Mouse (Mus musculus) Patski (cell line): Measurements from ENCODE around the gene Chn2. TPM values are rescaled to one million over a fixed set of nuclear protein-coding genes. Genes with fewer than 3 reads are reported as not detected.

Experiments
- ATAC-seq: fragments of 100-300 bp; one replicate; pipeline ENCODE4 v1.8.0; 2021
- CTCF ChIA-PET: fragments of 350-600 bp; sonication (Branson Sonifier 250); formaldehyde crosslinking; loops from one replicate; lab custom pipeline; 2022; ENCODE audit warnings: inconsistent platforms; lab: Charles Lee
- POLR2A ChIA-PET: fragments of 350-600 bp; sonication (Branson Sonifier 250); formaldehyde crosslinking; loops from one replicate; lab custom pipeline; 2022; ENCODE audit warnings: antibody characterized with exemption, inconsistent platforms; lab: Charles Lee
- DNase-seq: peaks from one replicate; pipeline ENCODE4 v3.0.0-alpha.2; 2011; ENCODE audit warnings: low read depth, low spot score
- H3K27me3 ChIP-seq: fragments of 371-371 bp; one replicate; pipeline ENCODE4 v1.5.1; 2021
- CTCF ChIP-seq: fragments of 100-300 bp; IDR thresholded peaks from one replicate; pipeline ENCODE4 v1.5.1; 2021
- in situ Hi-C: fragments of 300-500 bp; cut with MboI; formaldehyde crosslinking; loops from 3 replicates; pipeline ENCODE4 v1.11.1; 2018; ENCODE audit warnings: low pct_unique_long_range_greater_than_20kb, mixed read lengths
- polyA plus RNA-seq: library from polyadenylated mRNA; unstranded; gene quantifications from one replicate; pipeline ENCODE4 v1.2.3, GENCODE M21; 2021

The Chn2 gene
- polyA plus RNA-seq, 1 experiment from 2014 or later = 15.7 TPM

DNA sequence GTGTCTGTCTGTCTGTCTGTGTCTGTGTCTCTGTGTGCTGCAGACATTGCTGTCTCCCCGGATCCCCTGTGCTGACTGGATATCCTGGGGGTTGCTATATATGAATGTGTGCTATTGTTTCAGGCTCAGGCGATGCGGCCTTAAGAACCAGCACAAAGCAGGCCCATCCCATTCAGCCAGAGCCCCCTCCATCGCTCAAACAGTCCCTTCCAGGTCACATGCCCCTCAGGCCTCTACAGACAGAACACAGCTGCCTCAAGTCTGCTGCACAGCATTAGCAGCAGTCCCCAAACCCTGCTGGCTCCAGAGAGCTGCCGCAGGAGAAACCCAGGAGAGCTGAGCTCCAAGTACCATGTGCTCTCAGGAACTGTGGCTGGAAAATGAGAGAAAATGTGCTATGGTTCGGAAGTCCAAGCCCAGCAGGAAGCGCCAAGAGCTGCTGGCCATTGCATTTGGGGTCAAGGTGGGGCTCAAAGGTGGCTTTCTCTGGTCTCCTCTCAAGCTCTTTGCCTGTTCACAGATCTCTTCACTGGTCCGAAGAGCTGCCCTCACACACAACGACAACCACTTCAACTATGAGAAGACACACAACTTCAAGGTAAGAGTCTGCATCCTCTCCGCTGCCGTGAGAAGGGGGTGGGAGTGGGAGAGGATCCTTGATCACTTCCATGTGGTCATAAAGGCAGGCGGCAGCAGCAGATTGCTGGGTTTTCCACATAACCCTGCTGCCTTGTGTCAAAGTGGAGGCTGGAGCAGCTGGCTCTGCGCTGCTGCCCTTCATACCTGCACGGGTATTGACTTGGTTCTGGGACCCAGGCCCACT lies 233.4 kb downstream of the Chn2 start:
- H3K27me3 ChIP-seq = no peaks in the 10 kb centered on the region
- ChIA-PET POLR2A (no interaction called here), CTCF (interaction anchor here (1.5 kb wide), 1 partner anchor 16 kb away, joined by 4 read pairs; no protein-coding TSS in a partner anchor)
- no peak for DNase-seq
- TF ChIP-seq CTCF = no peak
- no peak for ATAC-seq
- in situ Hi-C loops = no loop called here

GRCm38 (mm10) chr6:54273379-54273730 lies 234.0 kb downstream of the Chn2 start:
- POLR2A ChIA-PET = no interaction called here
- DNase-seq (no peak), ATAC-seq (no peak)
- TF ChIP-seq CTCF = no peak
- CTCF ChIA-PET = interaction anchor here (1.2 kb wide), 1 partner anchor 8 kb away, joined by 4 read pairs; no protein-coding TSS in a partner anchor
- in situ Hi-C loops = no loop called here
- no peaks in the 10 kb centered on the region for H3K27me3 ChIP-seq

DNA sequence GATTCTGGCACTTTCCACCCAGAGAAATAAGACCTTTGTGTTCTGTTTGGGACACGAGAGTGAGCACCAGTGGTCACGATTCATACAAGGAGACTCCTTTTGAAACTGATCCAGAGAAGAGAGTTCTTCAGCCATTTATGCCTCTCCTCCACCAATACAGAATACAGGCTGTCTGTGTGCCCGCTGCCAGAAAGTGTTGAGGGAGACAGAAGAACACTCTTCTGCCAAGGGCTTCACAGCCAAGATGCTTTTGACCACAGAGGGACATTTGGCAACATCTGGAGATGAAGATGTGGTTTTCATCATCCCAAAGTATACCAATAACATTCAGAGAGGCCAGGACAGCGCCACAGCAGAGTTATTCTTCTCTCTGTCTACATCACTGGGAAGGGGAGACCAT lies 237.9 kb downstream of the Chn2 start:
- ChIA-PET POLR2A (no interaction called here), CTCF (no interaction called here)
- H3K27me3 ChIP-seq = no peaks in the 10 kb centered on the region
- in situ Hi-C loops = no loop called here
- DNase-seq (no peak), ATAC-seq (no peak)
- no peak for TF ChIP-seq CTCF

DNA sequence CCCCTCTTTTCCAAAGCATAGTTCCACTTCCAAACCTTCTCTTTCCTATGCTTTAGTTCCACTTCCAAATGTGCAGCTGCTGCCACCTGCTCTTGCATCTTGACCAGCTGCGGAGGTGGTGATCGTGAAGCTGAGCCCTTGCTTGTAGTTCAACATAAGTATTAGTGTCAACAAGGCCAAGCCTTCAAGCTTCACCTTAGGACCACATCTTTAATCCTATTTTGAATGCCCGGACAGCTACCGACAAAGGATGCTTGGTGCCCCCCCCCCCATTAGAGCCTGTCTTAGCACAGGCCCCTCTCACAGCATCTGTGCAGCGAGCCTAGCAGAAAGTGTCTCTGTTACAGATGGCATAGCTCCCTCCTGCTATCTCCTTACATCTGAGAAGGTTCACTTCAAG lies 238.5 kb downstream of the Chn2 start:
- ATAC-seq (no peak), DNase-seq (no peak)
- ChIA-PET CTCF (interaction anchor here (0.8 to 1.3 kb wide), 3 partner anchors 11 to 20 kb away, joined by 3 to 4 read pairs (median 3); no protein-coding TSS in a partner anchor), POLR2A (interaction anchor here (0.7 kb wide), 1 partner anchor 341 kb away, joined by 4 read pairs; no protein-coding TSS in a partner anchor)
- in situ Hi-C loops = no loop called here
- TF ChIP-seq CTCF = no peak
- H3K27me3 ChIP-seq = no peaks in the 10 kb centered on the region

- ATAC-seq = no peak
- POLR2A ChIA-PET = no interaction called here
- in situ Hi-C loops = no loop called here
- H3K27me3 ChIP-seq = no peaks in the 10 kb centered on the region
- peak; percentile 31 for DNase-seq
- CTCF ChIA-PET = interaction anchor here (1.2 to 1.3 kb wide), 2 partner anchors 10 to 18 kb away, joined by 3 to 4 read pairs; no protein-coding TSS in a partner anchor
- TF ChIP-seq CTCF = no peak
Measured at GRCm38 (mm10) chr6:54278613-54279012, 239.3 kb downstream of the Chn2 start.

- H3K27me3 ChIP-seq = no peaks in the 10 kb centered on the region
- DNase-seq (no peak), ATAC-seq (no peak)
- TF ChIP-seq CTCF = no peak
- in situ Hi-C loops = no loop called here
- ChIA-PET POLR2A (no interaction called here), CTCF (no interaction called here)
Measured at GRCm38 (mm10) chr6:54279391-54279790, 240.0 kb downstream of the Chn2 start.

DNA sequence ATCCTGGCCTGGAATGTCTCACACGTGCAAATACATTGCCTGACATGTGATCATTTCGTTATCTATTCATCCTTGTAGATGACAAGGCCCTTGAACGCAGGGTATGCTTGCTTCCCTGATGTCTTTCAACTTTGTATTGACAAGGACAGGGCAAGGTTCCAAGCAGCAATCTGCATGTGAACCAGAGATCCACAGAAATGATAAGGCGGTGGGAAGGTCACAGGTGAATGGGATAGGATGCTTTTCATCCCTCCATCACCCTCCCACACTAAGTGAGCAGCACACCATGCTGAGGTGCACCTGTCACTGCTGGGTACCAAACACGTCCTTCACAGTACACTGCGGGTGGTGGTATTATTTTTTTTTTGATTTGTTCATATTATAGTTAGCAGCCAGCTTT lies 240.9 kb downstream of the Chn2 start:
- ATAC-seq (no peak), DNase-seq (no peak)
- POLR2A ChIA-PET = no interaction called here
- in situ Hi-C loops = no loop called here
- CTCF ChIA-PET = no interaction called here
- TF ChIP-seq CTCF = no peak
- no peaks in the 10 kb centered on the region for H3K27me3 ChIP-seq

GRCm38 (mm10) chr6:54283299-54283698 lies 243.9 kb downstream of the Chn2 start:
- ChIA-PET POLR2A (no interaction called here), CTCF (no interaction called here)
- in situ Hi-C loops = no loop called here
- no peak for DNase-seq
- no peak for ATAC-seq
- H3K27me3 ChIP-seq = no peaks in the 10 kb centered on the region
- TF ChIP-seq CTCF = no peak

GRCm38 (mm10) chr6:54284167-54284711 lies 244.9 kb downstream of the Chn2 start:
- no peak for TF ChIP-seq CTCF
- POLR2A ChIA-PET = interaction anchor here (1.0 kb wide), 1 partner anchor 14 kb away, joined by 3 read pairs; no protein-coding TSS in a partner anchor
- ATAC-seq (no peak), DNase-seq (no peak)
- CTCF ChIA-PET = interaction anchor here (1.0 kb wide), 1 partner anchor 24 kb away, joined by 3 read pairs; no protein-coding TSS in a partner anchor
- H3K27me3 ChIP-seq = no peaks in the 10 kb centered on the region
- in situ Hi-C loops = no loop called here

DNA sequence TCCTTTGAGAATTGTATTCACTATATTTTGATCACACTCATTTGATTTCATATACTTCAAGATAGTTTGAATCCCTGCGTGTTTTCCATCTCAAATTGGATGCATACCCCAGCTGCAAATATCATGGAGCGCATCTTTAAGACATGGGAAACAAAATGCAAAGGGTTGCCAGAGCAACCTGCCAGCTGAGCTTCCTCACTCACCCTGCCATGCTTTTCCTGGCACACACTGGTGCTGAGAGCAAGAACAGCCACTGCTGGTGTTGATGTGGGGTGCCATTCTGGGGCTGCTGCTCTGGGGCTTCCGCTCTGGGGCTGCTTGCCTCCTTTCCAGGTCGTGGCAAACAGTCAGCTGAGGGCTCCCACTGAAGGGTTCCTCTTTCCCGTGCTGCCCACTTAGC lies 247.5 kb downstream of the Chn2 start:
- no peak for ATAC-seq
- in situ Hi-C loops = no loop called here
- TF ChIP-seq CTCF = no peak
- CTCF ChIA-PET = interaction anchor here (1.8 kb wide), 1 partner anchor 81 kb away, joined by 4 read pairs; no protein-coding TSS in a partner anchor
- POLR2A ChIA-PET = no interaction called here
- DNase-seq = no peak
- H3K27me3 ChIP-seq = no peaks in the 10 kb centered on the region
